Comparison of ENCODE assay signal across 8 mouse cellular contexts in the genomic region with DNA sequence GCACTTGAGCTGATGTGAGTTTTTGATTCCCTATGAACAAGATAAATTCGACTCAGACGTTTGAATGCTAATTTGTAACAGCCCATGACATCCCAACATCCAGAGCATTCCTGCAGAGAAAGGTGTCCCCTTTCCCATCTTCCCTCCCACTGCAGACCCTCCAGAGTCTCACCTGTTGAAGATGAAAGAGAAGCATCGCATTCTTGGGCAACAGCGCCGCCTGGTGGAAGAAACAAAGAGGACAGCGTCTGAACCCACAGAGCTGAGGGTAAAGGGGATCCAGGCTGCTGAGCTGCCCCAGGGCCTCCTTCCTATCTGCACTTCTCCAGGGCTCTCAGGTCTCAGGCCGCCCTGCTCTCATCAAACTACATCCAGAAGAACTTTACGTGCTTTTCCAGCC. TPM values are rescaled to one million over a fixed set of nuclear protein-coding genes. Genes with fewer than 3 reads are reported as not detected.
DNase-seq lines count a peak whose midpoint lies in the region; ATAC-seq and TF ChIP-seq lines count a peak whose summit lies in the region.
"Not testable (repeated sequence)": the region's sequence is repeated elsewhere in the genome, so short reads cannot be mapped to it uniquely, and the experiment has no call there.

No protein-coding gene starts in this region.

- DNase-seq in Muller cell, postnatal 12 days (ENCODE audit: inconsistent ontology term) = peak; percentile 10
- DNase-seq in cerebellum, postnatal 10 days = peak; percentile 80 to 87
- peak; percentile 47 to 48 for DNase-seq in frontal cortex, postnatal 36 days (ENCODE audit: low spot score in 2 of 2)
- DNase-seq in left cerebral cortex, adult 2 months (ENCODE audit: extremely low spot score in 1 of 2, low spot score in 2 of 2) = peak in 1 of 2 experiments; percentile 51
- peak; percentile 65 for DNase-seq in lung, postnatal 10 days
- DNase-seq in retina, embryonic 14.5 days (ENCODE audit: low spot score) = peak; percentile 26
- DNase-seq in thymus, postnatal 10 days (ENCODE audit: low spot score in 2 of 2) = peak; percentile 56 to 81

- ATAC-seq in hindbrain, embryonic 15.5 days (ENCODE audit: low FRiP score, low read depth) = not testable (repeated sequence)

- peak overlapping the region; percentile 93 for H3K27ac ChIP-seq in hindbrain, embryonic 15.5 days (replicated peaks)
- not testable (repeated sequence) for H3K27ac ChIP-seq in left cerebral cortex, adult 2 months

- H3K9me3 ChIP-seq in hindbrain, embryonic 15.5 days = not testable (repeated sequence)

- peak; percentile 70 for TF ChIP-seq CTCF in left cerebral cortex, adult 2 months (IDR thresholded peaks at IDR 0.05)

- H3K27me3 ChIP-seq in hindbrain, embryonic 15.5 days = peaks cover 28% of the 10 kb centered on the region

- WGBS in hindbrain, embryonic 15.5 days = 9% methylated on average over 8 of the region's 8 CpGs

- peak overlapping the region; percentile 68; the same call in 1 of the 2 replicates for H3K9ac ChIP-seq in hindbrain, embryonic 15.5 days

- H3K4me3 ChIP-seq in hindbrain, embryonic 15.5 days = peak overlapping the region; percentile 66
- H3K4me3 ChIP-seq in left cerebral cortex, adult 2 months = not testable (repeated sequence)

- peak overlapping the region; percentile 70 for H3K4me2 ChIP-seq in hindbrain, embryonic 15.5 days

- peaks cover 27% of the 10 kb centered on the region for H3K4me1 ChIP-seq in hindbrain, embryonic 15.5 days (replicated peaks)

- intact Hi-C loops in left cerebral cortex, adult 2 months (cut with DNase I) = loop anchor here (2.0 kb wide), 1 partner anchor 13 kb away; no protein-coding TSS in a partner anchor

- H3K36me3 ChIP-seq in hindbrain, embryonic 15.5 days = not testable (repeated sequence)

RNA-seq across cellular contexts. Expression of a gene that starts 18.0 kb away (rescaled TPM):
- polyA plus RNA-seq in hindbrain, embryonic 15.5 days (2015; fragmentation: Nextera tagmentation; extraction: Ambion mirVana) = 19.5 and 25.2 TPM in 2 replicates
- 10 to 100 TPM; 19.7 to 23.5 TPM for total RNA-seq in left cerebral cortex, adult 2 months (2021)

RNA-seq across cellular contexts. Expression of a gene that starts 26.3 kb away (rescaled TPM):
- 701 and 784 TPM in 2 replicates for polyA plus RNA-seq in hindbrain, embryonic 15.5 days (2015; fragmentation: Nextera tagmentation; extraction: Ambion mirVana)
- 100 to 1,000 TPM; 311 to 327 TPM for total RNA-seq in left cerebral cortex, adult 2 months (2021)

RNA-seq across cellular contexts. Expression of a gene that starts 26.5 kb away (rescaled TPM):
- 74.8 and 76.6 TPM in 2 replicates for polyA plus RNA-seq in hindbrain, embryonic 15.5 days (2015; fragmentation: Nextera tagmentation; extraction: Ambion mirVana)
- total RNA-seq in left cerebral cortex, adult 2 months (2021) = 10 to 100 TPM; 74.6 to 82.7 TPM

RNA-seq across cellular contexts. Expression of a gene that starts 30.8 kb away (rescaled TPM):
- 12.8 and 14.1 TPM in 2 replicates for polyA plus RNA-seq in hindbrain, embryonic 15.5 days (2015; fragmentation: Nextera tagmentation; extraction: Ambion mirVana)
- total RNA-seq in left cerebral cortex, adult 2 months (2021) = 1 to 10 TPM; 6.3 to 6.5 TPM

RNA-seq across cellular contexts. Expression of a gene that starts 41.7 kb away (rescaled TPM):
- polyA plus RNA-seq in hindbrain, embryonic 15.5 days (2015; fragmentation: Nextera tagmentation; extraction: Ambion mirVana) = 24.3 and 26.5 TPM in 2 replicates
- total RNA-seq in left cerebral cortex, adult 2 months (2021) = 10 to 100 TPM; 14.7 to 18.4 TPM
